Mouse (Mus musculus): ENCODE measurements around the gene Zfp36l2. TPM values are rescaled to one million over a fixed set of nuclear protein-coding genes. Genes with fewer than 3 reads are reported as not detected.
A peak's percentile ranks its signal among the peaks of the same experiment; 100 is the strongest.

Zfp36l2 gene
- polyA plus RNA-seq, 1 experiment from 2014 or later = 21.3 TPM

GRCm38 (mm10) chr17:84166135-84166860 lies 21.4 kb downstream of the Zfp36l2 start:
- ATAC-seq (ENCODE audit: insufficient number of reproducible peaks, insufficient read depth, low FRiP score, low TSS enrichment, low read depth) = no peak
- WGBS = 85% methylated on average over 9 of the region's 9 CpGs
- H3K9ac ChIP-seq = no peak overlapping the region
- no peaks in the 10 kb centered on the region for H3K36me3 ChIP-seq
- no peaks in the 10 kb centered on the region for H3K27me3 ChIP-seq
- H3K9me3 ChIP-seq = no peaks in the 10 kb centered on the region
- H3K4me1 ChIP-seq = peaks cover 23% of the 10 kb centered on the region
- no peak overlapping the region for H3K27ac ChIP-seq
- H3K4me3 ChIP-seq = no peak overlapping the region
- H3K4me2 ChIP-seq = no peak overlapping the region

DNA sequence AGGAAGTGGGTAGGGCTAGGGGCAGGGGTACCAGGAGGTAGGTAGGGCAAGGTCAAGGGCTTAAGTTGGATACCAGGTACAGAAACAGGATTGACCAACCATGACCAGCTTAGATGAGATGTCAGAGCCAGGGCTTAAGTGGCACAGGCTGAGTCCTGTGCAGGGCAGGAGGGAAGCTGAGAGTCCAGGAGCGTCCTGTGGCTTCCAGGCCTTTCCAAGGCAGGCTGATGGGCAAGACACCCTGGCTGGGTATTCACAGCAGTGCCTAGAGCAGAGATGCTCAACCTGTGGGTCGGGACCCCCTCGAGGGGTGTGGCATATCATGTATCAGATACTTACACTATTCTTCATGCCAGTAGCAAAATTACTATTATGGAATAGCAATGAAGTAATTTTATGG lies 22.0 kb downstream of the Zfp36l2 start:
- Histone ChIP-seq H3K4me1 (peaks cover 26% of the 10 kb centered on the region), H3K36me3 (no peaks in the 10 kb centered on the region), H3K4me3 (no peak overlapping the region), H3K27me3 (no peaks in the 10 kb centered on the region), H3K4me2 (no peak overlapping the region), H3K9ac (no peak overlapping the region), H3K27ac (no peak overlapping the region), H3K9me3 (no peaks in the 10 kb centered on the region)
- 75% methylated on average over 3 of the region's 3 CpGs for WGBS
- ATAC-seq (ENCODE audit: insufficient number of reproducible peaks, insufficient read depth, low FRiP score, low TSS enrichment, low read depth) = no peak

GRCm38 (mm10) chr17:84164146-84164545 lies 23.6 kb downstream of the Zfp36l2 start:
- 85% methylated on average over 8 of the region's 8 CpGs for WGBS

DNA sequence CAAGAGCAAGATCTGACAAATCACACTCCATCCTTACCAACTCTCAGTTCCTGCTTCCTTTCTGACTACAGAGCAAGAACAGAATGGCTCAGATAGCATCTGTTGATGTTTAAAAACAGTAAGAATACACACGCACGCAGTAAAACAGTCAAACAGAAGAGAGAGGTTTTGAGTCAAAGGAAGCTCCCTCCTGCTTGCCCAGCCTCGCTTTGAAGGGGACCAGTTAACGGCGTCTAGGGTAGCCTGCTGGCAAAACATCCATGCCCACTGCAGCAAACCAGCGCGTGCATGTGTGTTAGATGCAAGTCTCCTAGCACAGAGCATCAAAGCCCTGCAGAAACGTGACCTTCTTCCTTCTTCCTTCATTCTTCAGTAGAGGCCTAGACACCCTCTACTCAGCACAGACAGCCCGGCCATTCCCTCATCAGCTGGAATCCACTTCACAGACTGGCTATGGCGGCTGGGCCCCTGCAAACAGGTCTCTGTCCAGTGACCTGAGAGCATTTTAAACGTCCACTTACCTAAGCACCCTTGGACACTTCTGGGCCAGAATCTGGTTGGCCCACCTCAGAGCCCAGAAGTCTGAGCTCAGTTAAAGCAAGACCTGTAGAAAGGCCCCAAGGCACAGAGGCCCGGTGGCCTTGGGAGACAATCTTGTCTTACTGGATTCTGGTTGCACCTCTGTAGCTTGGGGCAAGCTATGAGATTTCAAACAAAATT lies 24.5 kb downstream of the Zfp36l2 start:
- Histone ChIP-seq H3K9me3 (no peaks in the 10 kb centered on the region), H3K9ac (no peak overlapping the region), H3K4me3 (no peak overlapping the region), H3K27ac (peak overlapping the region; percentile 44), H3K36me3 (no peaks in the 10 kb centered on the region), H3K27me3 (no peaks in the 10 kb centered on the region; the same call in 1 of the 2 replicates), H3K4me1 (peaks cover 26% of the 10 kb centered on the region), H3K4me2 (no peak overlapping the region)
- no peak for ATAC-seq (ENCODE audit: insufficient number of reproducible peaks, insufficient read depth, low FRiP score, low TSS enrichment, low read depth)
- WGBS = 63% methylated on average over 12 of the region's 12 CpGs

More at GRCm38 (mm10) chr17:84164146-84164545, 23.6 kb downstream of the Zfp36l2 start:
- H3K27me3 ChIP-seq = no peaks in the 10 kb centered on the region
- H3K9me3 ChIP-seq = no peaks in the 10 kb centered on the region
- H3K4me2 ChIP-seq = no peak overlapping the region
- H3K4me1 ChIP-seq = peaks cover 26% of the 10 kb centered on the region
- H3K27ac ChIP-seq = no peak overlapping the region
- no peak overlapping the region for H3K9ac ChIP-seq
- H3K36me3 ChIP-seq = no peaks in the 10 kb centered on the region
- no peak for ATAC-seq (ENCODE audit: insufficient number of reproducible peaks, insufficient read depth, low FRiP score, low TSS enrichment, low read depth)
- H3K4me3 ChIP-seq = no peak overlapping the region

DNA sequence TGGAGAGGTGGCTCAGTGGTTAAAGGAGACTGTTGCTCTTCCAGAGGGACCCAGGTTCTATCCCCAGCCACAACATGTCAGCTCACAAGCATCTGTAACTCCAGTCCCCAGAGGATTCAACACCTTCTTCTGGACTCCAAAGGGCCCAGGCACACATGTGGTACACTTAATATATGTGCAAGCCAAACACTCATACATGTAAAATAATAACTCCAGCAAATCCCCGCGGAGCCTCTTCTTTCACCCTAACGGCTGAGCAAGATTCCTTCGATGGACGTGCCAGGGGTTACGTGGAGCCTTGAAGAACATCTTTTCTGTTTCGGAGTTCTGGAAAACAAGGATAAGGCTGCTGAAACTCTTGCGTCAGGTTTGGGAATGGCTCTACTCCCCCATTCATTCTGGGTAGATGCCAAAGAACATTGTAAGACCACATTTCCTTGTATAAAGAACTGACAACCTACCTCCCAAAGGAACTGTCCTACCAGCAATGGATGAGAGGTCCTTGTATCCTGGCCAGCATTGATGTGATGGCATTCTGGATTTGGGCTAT lies 25.5 kb downstream of the Zfp36l2 start:
- peak overlapping the region; percentile 44; the same call in 1 of the 2 replicates for H3K27ac ChIP-seq

DNA sequence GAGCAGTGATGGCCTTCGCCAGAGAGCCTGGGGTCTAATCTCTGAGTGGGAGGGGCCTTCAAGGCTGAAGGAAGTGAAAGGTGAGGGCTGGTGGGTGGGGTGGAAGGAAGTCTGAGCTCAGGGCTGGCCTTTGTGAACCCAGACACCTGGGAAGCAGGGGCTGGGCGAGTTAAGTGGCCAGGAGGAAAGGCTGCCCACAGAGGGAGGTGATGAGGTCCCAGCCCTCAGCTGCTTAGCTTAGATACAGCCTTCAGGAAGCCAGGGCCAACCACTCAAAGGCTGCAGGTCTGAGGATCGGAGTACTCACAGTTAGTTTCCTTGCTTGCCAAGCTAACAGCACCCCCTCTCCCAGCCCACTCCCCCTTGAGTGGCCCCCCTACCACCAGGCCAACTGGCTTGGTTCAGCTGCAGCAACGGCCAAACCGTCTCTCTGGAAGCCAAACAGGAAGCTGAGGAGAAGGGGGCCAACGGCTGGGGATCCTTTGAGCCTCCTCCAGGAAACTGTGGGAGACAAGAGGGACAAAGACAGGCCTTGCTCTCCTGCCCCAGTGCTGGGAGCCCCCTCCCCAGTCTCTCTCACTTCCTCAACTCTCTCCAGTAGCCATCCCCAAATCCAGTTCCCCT lies 26.4 kb downstream of the Zfp36l2 start:
- 34% methylated on average over 6 of the region's 6 CpGs for WGBS
- Histone ChIP-seq H3K4me2 (no peak overlapping the region), H3K9me3 (no peaks in the 10 kb centered on the region), H3K4me1 (peaks cover 30% of the 10 kb centered on the region), H3K27ac (peak overlapping the region; percentile 48), H3K36me3 (no peaks in the 10 kb centered on the region), H3K4me3 (no peak overlapping the region), H3K27me3 (peaks cover 6% of the 10 kb centered on the region), H3K9ac (peak overlapping the region; percentile 16; the same call in 1 of the 2 replicates)
- no peak for ATAC-seq (ENCODE audit: insufficient number of reproducible peaks, insufficient read depth, low FRiP score, low TSS enrichment, low read depth)

More for the DNA sequence above, 25.5 kb downstream of the Zfp36l2 start:
- peaks cover 1% of the 10 kb centered on the region; the same call in 1 of the 2 replicates for H3K27me3 ChIP-seq
- H3K4me2 ChIP-seq = no peak overlapping the region
- 78% methylated on average over 8 of the region's 8 CpGs for WGBS
- peaks cover 26% of the 10 kb centered on the region for H3K4me1 ChIP-seq
- no peak overlapping the region for H3K4me3 ChIP-seq
- H3K9me3 ChIP-seq = no peaks in the 10 kb centered on the region
- no peak for ATAC-seq (ENCODE audit: insufficient number of reproducible peaks, insufficient read depth, low FRiP score, low TSS enrichment, low read depth)
- H3K36me3 ChIP-seq = no peaks in the 10 kb centered on the region
- no peak overlapping the region for H3K9ac ChIP-seq

GRCm38 (mm10) chr17:84158891-84159290 lies 28.9 kb downstream of the Zfp36l2 start:
- peaks cover 6% of the 10 kb centered on the region for H3K27me3 ChIP-seq
- H3K4me1 ChIP-seq = peaks cover 33% of the 10 kb centered on the region
- no peaks in the 10 kb centered on the region for H3K9me3 ChIP-seq
- no peaks in the 10 kb centered on the region for H3K36me3 ChIP-seq
- ATAC-seq (ENCODE audit: insufficient number of reproducible peaks, insufficient read depth, low FRiP score, low TSS enrichment, low read depth) = no peak
- 52% methylated on average over 15 of the region's 15 CpGs for WGBS
- H3K4me2 ChIP-seq = no peak overlapping the region
- H3K9ac ChIP-seq = no peak overlapping the region
- no peak overlapping the region for H3K27ac ChIP-seq
- no peak overlapping the region for H3K4me3 ChIP-seq

DNA sequence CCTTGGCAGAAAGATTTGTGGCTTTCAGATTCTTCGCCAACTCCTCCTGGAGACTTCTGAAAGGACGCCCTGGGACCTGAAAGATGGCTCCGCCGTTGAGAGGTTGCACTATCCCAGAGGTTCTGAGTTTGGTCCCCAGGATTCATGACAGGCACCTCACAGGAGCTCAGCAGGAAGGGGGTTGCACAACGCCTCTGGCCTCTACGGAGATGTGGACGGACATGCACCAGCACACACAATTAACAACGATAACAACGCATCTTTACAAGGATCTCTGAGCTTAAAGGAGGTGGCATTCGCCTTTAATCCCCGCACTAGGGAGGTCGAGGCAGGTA lies 29.3 kb downstream of the Zfp36l2 start:
- no peak overlapping the region for H3K4me3 ChIP-seq
- H3K4me2 ChIP-seq = no peak overlapping the region
- 87% methylated on average over 12 of the region's 12 CpGs for WGBS
- ATAC-seq (ENCODE audit: insufficient number of reproducible peaks, insufficient read depth, low FRiP score, low TSS enrichment, low read depth) = no peak
- H3K9ac ChIP-seq = no peak overlapping the region
- peaks cover 6% of the 10 kb centered on the region for H3K27me3 ChIP-seq
- peaks cover 32% of the 10 kb centered on the region for H3K4me1 ChIP-seq
- H3K36me3 ChIP-seq = no peaks in the 10 kb centered on the region
- no peaks in the 10 kb centered on the region for H3K9me3 ChIP-seq
- H3K27ac ChIP-seq = no peak overlapping the region

DNA sequence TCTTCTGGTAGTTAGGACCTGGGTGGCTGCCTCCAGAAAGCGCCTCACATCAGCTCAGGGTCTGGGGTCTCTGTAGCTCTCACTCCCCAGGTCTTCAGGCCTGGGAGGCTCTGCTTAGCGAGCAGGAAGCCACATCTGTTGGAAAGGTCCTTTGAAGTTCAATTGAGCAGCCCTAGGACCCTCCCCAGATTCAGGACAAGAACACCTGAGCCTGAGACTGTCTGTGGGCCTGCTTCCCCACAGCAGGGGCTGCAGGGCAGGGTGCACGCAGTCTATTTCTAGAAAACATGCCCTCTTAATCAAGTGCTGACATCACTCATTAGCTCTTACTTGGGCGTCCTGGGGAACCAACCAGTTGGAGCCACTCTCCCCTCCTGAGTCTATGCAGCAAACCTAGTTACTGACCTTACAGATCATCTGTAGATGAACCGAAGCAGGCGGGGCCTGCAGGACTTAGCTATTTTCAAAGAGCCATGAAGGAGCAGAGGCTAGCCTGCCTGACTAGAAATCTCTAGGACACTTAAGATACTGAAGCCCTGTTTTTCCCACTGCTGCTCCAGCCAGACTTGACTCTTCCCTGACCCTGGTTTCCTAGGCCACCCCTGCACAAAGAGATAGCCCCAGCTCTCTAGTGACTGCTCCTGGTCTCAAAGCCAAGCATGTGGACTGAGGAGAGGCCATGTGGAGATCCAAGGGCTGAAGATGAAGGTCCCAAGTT lies 29.8 kb downstream of the Zfp36l2 start:
- no peak for ATAC-seq (ENCODE audit: insufficient number of reproducible peaks, insufficient read depth, low FRiP score, low TSS enrichment, low read depth)
- Histone ChIP-seq H3K4me1 (peaks cover 27% of the 10 kb centered on the region), H3K36me3 (no peaks in the 10 kb centered on the region), H3K27me3 (peaks cover 6% of the 10 kb centered on the region), H3K27ac (no peak overlapping the region), H3K4me2 (no peak overlapping the region), H3K9me3 (no peaks in the 10 kb centered on the region), H3K9ac (no peak overlapping the region), H3K4me3 (no peak overlapping the region)
- 53% methylated on average over 6 of the region's 6 CpGs for WGBS

DNA sequence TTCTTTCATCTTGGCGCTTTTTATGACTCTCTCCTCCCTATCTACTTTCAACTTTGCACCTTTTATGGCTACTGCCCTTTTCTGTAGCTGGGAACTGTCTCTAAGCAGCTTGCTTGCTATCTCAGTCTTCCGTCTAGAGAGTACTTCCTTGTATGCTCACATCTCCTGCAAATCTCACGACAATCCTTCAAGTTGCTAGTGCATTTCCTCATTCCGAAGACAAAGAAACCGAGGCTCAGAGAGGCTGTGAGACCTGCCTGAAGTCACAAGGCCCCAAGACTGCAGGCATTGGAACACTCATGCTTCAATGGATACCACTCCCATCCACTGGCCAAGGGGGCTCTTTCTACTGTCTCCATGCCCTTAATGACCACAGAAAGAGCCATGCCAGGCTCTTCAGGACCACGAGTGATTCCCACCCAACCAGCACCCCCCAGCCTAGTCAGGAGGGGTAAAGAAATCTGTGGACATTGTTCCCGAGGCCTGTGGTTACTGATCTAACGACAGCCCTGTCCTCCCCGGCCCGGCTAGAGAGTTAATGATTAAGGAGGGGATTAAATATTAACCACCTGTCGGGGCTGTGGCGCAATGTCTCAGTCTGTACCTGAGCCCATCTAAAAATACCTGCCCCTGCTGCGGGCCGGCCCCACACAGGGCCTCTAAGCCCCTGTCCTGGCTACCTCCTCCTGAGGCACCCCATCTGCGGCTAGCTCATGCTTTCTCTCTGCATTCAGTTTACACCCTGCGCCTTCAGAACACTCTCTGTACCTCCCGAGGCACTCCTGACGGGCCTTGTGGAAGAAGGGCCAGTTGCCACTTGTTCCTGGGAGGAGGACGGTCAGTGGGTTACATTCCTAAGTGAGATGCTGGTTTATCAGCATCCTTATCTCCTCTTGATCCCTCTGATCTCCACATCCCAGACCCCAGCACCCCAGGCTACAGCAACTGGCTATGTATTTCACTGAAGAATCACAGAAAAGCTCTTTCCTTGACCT lies 30.7 kb downstream of the Zfp36l2 start:
- 38% methylated on average over 19 of the region's 19 CpGs for WGBS
- Histone ChIP-seq H3K27me3 (peaks cover 6% of the 10 kb centered on the region), H3K9me3 (no peaks in the 10 kb centered on the region), H3K4me1 (peaks cover 18% of the 10 kb centered on the region), H3K27ac (no peak overlapping the region), H3K36me3 (no peaks in the 10 kb centered on the region), H3K4me3 (no peak overlapping the region), H3K9ac (no peak overlapping the region), H3K4me2 (no peak overlapping the region)
- ATAC-seq (ENCODE audit: insufficient number of reproducible peaks, insufficient read depth, low FRiP score, low TSS enrichment, low read depth) = no peak

Data from embryonic facial prominence, embryonic 13.5 days (tissue).